Mouse (Mus musculus): ENCODE measurements around the gene Abhd17c. TPM values are rescaled to one million over a fixed set of nuclear protein-coding genes. Genes with fewer than 3 reads are reported as not detected.

The Abhd17c gene
- 68.6 TPM for polyA plus RNA-seq (2014; fragmentation: Illumina TruSeq; extraction: RNeasy Lipid Tissue Mini Kit (QIAGEN cat#74804))

GRCm38 (mm10) chr7:84151001-84151959, at the start of gene Abhd17c:
Gene Abhd17c, minus strand, starts transcription at chr7:84151893.

GRCm38 (mm10) chr7:84086039-84086829, 65.5 kb downstream of the Abhd17c start, which contains the start of gene Cemip:
Gene Cemip, minus strand, starts transcription at chr7:84086502.

Other genes with a start within 250 kb of the Abhd17c start
- gene Cemip, start 65.4 kb downstream of the Abhd17c start, polyA plus RNA-seq (2014; fragmentation: Illumina TruSeq; extraction: RNeasy Lipid Tissue Mini Kit (QIAGEN cat#74804)), result 8.7 TPM

All from ovary, adult 10 weeks (tissue).